Mouse (Mus musculus) thymus, adult 18-20 months (tissue): ENCODE results near the gene Ppp1r15a.

Experiments used
- DNase-seq, 2 experiments: peaks; one replicate each; pipeline ENCODE4 v3.0.0; 2022; ENCODE audit warnings: mixed read lengths in 2 of 2

Ppp1r15a gene

GRCm38 (mm10) chr7:45525809-45526473 lies at the start of gene Ppp1r15a, which contains the start of gene Plekha4:
TSS of gene Ppp1r15a (minus strand) at chr7:45526268.
TSS of gene Plekha4 (plus strand) at chr7:45526330.
- DNase-seq = peak; percentile 91 to 92

GRCm38 (mm10) chr7:45574472-45575379 lies 48.7 kb upstream of the Ppp1r15a start:
- DNase-seq = no peak

DNA sequence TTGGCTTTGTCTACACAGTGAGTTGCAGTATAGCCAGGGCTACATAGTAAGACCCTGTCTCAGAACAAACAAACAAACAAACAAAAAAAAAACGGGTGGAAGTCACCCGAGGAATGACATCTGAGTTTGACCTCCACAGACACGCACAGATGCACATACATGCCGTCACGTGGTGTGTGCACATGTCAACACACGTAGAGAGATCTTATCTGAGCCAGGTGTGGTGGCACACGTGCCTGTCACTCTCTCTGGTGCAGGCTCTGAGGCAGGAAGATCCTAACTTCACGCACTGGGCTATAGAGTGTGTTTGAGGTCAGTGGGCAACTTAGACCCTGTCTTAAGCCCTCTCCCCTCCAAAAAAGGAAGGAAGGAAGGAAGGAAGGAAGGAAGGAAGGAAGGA lies 47.9 kb upstream of the Ppp1r15a start:
- peak; percentile 65 to 76 for DNase-seq

DNA sequence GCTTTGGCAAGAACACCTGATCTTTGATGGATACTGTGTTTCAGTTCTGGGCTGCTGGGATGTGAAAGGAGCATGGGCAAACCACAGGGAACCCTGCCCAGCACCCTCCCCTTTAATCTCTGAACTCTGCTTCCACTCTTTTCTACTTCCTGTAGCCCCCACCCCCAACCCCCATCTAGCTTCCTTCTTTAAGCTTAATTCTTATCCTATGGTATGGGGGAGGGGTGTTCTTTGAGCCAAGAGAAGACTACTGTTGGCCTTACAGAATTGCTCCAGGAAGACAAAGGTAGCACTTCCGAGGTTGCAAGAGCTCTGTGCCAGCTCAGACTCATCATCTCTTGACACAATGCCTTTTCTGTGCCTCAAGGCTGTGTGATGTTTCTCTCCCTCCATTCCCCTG lies 45.9 kb upstream of the Ppp1r15a start:
- no peak for DNase-seq

GRCm38 (mm10) chr7:45570103-45570741 lies 44.2 kb upstream of the Ppp1r15a start, which contains the start of gene Bcat2:
TSS of gene Bcat2 (plus strand) at chr7:45570153.
- DNase-seq = peak; percentile 69 to 73

- no peak for DNase-seq
Measured at GRCm38 (mm10) chr7:45568601-45569473, 42.8 kb upstream of the Ppp1r15a start.

DNA sequence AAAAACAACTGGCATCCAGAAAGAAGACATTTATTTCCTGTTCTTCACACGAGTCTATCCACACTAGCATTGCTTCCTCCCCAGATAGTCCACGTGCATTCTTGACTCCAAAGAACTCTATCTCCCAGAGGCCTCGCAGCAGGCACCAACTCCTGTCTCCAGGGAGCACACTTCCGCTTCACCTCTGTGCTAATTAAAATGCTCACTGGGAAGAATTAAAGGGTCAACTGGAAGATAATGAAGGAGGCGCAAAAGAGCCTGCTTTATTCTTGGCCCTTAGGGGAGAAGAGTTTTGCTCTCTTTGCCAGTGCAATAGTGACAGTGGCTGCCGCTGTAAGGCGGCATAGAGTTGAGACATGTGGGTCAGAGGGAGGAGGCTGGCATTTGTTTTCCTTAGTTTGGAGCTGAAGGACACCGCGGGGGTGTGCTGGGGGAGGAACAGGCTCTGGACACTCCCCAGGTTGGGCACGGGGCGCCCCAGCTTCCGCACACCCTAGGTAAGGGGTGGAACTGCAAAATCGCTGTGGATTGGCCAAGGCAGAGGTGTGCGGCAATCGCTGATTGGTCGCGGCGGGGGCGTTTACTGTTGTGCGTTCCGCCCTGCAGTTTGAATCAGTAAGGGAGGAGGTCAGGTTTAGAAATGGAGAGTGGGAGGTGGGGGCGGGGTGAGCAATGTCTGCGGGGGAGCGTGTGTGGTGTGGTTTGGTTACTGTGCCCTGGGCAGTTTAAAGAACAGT lies 41.9 kb upstream of the Ppp1r15a start:
- peak; percentile 86 to 89 for DNase-seq

DNA sequence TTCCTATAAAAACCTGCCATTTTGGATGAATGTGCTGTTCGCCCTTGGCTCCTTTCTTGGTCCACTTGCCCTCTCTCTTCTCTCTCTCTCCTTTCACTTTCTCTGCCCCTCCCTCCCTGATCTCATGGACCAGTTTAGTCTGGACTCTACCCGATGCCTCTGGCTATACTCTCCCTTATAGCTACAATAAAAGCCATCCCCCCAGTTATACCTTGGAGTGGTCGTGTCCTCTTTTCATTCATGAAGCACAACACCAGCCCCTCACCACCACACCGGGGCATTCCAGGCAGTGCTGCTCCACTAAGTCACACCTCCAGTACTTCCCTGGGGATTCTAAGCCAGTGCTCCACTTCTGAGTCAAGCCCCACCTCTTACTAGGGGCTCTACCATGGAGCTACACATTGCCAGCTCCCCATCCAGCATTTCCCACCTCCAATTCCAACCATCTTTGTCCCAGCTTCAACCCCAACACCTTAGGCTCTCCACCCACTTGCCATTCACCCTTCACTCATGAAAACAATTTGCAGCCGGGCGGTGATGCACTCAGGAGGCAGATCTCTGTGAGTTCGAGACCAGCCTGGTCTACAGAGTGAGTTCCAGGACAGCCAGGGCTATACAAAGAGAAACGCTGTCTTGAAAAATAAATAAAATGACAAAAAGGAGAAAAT lies 41.2 kb upstream of the Ppp1r15a start:
- DNase-seq = no peak

DNA sequence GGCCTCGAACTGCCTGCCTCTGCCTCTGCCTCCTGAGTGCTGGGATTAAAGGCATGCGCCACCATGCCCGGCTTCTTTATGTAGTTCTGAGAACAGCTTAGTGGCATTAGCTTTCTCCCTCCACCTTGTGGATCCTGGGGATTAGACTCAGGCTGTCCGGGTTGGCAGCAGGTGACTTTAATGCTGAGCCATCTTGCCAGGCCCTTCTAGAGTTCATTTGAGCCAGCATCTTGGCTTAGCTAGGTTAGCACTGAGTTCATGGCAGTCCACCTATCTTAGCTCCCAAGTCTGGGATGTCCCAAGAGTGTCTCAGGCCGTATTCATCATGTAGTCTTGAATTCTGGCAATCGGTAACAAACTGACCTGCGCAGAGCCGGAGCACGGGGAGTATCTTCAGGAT lies 39.4 kb upstream of the Ppp1r15a start:
- no peak for DNase-seq

DNA sequence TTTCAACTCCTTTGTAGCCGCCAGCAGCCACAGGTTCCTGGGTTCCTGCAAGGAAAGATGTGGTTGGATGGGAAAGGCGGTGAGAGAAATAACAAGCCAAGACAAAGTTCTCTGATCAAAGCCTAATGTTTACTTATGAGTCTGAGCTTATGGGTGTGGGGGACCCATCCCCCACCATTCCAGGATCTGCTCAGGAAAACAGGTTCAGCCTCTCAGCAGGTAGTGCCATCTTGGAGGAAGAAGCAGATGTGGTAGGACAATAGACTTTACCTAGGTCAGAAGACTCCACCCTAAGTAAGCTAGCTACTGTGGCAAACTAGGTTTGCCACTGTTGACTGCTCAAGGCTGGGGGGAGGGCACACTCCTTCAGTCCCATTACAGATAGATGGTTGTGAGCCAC lies 38.7 kb upstream of the Ppp1r15a start:
- DNase-seq = no peak

DNA sequence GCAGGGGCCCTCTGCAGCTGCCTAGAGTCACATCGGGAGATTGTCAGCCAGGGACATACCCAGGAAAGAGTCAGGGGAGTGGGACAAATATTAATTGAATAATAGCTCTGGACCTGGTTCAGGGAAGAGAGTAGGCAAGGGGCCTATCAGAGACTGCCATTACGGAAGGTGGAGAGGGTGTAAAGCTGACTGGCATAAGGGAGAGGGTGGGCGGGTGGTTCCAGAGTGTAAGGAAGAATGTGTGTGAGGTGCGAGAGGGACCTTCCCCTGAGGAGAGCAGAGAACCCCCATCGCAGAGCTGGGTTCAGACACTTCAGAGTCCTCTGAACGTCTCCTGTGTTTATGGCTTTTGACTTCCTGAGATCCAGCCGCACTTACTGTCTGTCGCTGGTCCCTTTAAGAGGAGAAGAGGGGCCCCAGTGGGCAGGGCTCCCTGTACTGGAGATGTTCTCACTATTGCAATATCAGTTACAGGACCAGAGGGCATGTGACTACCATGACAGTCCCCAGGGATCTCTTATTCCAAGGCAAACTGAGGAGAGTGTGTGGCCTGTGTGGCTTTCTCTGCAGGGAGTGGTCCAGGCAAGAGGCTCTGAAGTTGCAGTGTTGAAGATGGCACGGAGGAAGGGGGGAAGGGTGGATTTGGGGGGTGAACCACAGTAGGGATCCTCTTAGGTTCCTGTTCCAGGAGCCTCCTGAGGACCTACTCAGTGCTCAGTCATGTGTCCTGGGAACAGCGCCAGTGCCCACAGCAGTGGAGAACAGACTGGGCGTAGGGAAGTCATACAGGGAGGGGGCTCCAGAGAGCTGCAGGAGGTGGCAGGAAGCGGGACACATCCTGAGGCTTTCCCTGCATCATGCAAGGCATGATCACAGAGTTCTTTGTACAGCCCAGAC lies 35.8 kb upstream of the Ppp1r15a start:
- DNase-seq = no peak

GRCm38 (mm10) chr7:45560843-45561623 lies 35.0 kb upstream of the Ppp1r15a start:
- DNase-seq = peak; percentile 54 to 66

DNA sequence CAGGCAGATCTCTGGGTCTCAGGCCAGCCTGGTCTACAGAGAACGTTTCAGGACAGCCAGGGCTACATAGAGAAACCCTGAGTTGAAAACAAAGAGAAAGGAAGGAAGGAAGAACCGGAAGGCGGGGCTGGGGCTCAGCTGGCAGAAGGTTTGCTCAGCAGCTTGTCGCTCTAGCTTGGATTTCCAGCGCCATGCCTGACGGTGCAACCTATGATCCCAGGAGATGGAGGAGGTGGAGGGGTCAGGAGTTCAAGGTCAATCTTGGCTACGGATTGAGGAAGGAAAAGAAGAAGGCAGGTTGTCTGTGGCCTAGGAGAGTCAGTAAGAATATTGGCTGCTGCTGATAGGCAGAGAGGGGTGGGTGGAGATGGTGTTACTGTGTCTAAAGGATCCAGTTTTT lies 34.2 kb upstream of the Ppp1r15a start:
- DNase-seq = no peak

DNA sequence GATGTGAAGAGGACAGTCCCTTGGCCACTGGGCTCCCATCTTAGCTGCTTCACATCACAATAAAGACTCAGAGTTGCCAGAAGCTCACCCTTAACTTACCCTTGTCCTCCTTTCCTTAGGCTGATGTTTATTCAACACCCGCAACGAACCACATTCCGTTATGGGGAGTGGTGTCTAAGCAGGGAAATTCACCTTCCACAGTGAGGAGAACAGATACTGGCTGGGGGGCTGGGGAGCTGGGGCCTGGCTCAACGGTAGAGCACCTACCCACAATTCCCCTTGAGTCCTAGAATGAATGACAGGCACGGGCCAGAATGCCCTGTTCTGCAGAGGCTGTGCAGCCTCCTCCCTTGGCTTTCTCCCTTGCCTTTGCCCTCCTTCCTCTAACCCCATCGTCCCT lies 32.8 kb upstream of the Ppp1r15a start:
- DNase-seq = no peak

DNA sequence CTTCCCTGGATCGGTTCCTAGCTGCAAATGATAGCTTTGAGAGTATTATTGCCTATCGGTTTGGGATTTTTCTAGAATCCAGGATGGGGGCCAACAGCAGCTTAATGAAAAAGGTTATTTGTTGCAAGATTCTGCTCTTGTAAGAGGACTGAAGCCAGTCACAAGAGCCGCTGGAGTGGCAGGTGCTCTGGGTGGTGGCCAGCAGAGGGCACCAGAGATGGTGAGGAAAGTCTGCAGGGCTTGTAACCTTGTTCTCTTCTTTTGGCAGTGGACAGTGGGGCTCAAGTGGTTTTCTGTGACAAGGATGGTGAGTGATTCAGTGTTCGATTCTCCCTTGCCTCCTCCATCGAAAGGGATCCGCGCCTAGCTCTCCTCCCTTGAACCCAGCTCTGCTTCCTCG lies 29.7 kb upstream of the Ppp1r15a start:
- peak; percentile 59 to 60 for DNase-seq

- DNase-seq = no peak
Measured at GRCm38 (mm10) chr7:45554744-45555143, 28.7 kb upstream of the Ppp1r15a start, which contains the start of gene Hsd17b14. TSS of gene Hsd17b14 (plus strand) at chr7:45554893.

- DNase-seq = no peak
Measured at GRCm38 (mm10) chr7:45553990-45554389, 27.9 kb upstream of the Ppp1r15a start.

DNA sequence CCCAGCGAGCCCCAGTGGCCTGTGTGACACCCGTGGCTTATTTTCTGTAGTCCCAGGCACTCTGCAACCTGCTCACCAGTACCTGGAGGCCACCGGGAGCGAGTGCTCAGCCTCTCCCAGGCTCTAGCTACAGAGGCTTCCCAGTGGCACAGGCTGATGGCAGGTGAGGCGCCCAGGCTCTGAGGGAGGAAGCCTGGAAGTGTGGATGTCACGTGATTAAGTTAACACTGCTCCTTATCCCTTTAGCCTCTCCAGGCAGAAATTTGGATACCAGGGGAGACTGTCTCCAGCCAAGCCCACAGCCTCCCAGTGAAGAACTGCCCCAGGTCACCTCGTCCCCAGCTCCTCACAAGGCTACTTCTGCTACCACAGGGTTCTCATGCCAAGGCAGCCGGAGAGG lies 27.5 kb upstream of the Ppp1r15a start:
- DNase-seq = no peak

DNA sequence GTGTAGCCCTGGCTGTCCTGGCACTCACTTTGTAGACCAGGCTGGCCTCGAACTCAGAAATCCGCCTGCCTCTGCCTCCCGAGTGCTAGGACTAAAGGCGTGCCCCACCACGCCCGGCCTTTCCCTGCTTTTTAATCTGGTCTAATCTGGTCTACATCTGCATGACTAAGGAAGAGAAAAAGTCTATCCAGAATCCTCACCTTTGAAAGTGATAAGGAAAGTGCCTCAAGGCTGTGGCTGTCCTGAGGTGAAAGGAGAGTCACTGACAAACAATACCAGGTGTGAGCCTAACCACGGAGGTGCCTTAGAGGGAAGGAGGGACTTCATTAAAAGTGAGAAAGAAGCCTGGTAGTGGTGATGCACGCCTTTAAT lies 25.4 kb upstream of the Ppp1r15a start:
- DNase-seq = no peak
